Mouse (Mus musculus) frontal cortex, postnatal 25 days (tissue): ENCODE measurements around the gene Copg2.

ENCODE experiments used
- DNase-seq, 2 experiments: peaks; one replicate each; pipeline ENCODE4 v3.0.0; 2022; ENCODE audit warnings: low spot score in 2 of 2

Copg2 gene

GRCm38 (mm10) chr6:30734988-30735727 is 161.4 kb downstream of the Copg2 start:
- DNase-seq, result no peak

GRCm38 (mm10) chr6:30734465-30734864 is 162.1 kb downstream of the Copg2 start:
- no peak for DNase-seq

GRCm38 (mm10) chr6:30732571-30733130 is 163.9 kb downstream of the Copg2 start:
- DNase-seq, result no peak

- DNase-seq, result no peak
These were observed 166.2 kb downstream of the Copg2 start for GRCm38 (mm10) chr6:30730301-30730971.

DNA sequence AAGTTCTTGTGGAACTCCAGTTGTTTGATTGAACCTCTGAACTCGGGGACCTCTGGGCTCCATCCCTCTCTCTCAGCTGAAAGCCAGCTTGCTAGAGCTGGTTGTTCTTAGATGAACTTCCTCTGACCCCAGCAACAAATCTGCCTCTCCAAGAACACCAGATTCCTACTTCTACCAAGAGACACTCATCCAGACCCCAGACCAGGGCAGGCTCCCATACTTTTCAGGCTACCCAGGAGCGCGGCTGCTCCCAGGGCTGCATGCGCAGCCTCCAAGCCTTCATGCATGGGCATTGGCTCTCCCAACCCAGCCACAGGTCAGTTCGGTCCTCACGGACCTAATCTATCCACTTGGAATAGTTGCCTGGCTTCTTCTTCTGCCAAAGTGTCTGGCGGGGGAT is 173.3 kb downstream of the Copg2 start, which contains the start of gene Mest:
TSS of gene Mest (plus strand) at position 217 of the 400 bp plus-strand sequence.
- no peak for DNase-seq

GRCm38 (mm10) chr6:30722385-30723164 is 174.0 kb downstream of the Copg2 start:
- DNase-seq, result no peak

DNA sequence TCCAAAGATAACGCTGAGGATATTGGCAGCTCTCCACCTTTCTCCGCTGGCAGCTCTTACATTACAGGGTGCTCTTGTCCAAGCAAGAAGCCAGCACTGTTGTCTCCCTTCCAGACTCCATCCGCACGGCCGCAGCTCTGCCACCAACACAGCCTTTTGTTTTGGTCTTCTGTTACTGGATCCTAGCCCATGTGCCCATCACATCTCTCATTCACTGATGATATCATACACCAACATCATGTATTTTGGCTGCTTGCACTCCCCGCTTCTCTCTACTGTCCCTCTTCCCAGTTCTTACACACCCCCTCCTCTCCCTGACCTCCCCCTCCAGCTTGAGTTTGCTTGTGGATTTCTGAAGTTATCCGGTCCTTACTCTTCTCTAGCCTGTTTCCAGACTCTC is 179.8 kb downstream of the Copg2 start:
- DNase-seq, result no peak

- no peak for DNase-seq
These were observed 181.6 kb downstream of the Copg2 start for GRCm38 (mm10) chr6:30714891-30715471.

DNA sequence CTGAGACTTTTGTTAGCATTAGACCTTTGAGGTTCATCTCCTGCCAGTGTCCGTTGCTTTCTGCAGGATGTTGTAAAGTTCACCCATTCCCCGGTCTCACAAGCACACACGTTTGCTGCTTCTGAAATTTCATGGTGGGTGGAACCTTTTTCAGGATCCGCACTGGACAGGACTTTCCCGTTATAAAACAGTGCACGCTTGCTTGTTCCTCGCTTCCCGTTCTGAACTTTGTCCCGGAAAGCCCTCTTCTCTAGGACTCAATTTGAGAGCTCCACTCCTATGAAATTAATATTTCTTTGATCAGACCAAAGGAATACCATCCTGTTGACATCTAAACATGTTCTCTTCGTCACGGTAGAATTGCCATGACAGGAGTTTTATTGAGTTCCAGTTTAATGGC is 182.7 kb downstream of the Copg2 start:
- DNase-seq, result no peak

DNA sequence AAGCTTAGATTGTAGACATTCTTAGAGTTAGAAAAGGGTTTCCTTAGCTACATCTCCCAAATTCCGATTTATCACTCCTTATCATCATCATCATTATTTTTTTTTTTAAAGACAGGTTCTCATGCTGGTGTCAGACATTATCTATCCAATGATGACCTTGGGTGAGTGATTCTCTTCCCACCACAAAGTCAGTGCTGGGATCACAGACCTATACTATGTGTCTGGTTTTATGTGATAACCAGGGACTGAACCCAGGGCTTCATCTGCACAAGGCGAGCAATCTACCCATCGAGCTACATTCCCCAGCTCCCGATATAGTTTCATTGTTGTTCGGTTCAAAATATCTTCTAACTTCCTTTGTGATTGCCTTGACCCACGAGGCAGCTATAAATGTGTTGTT is 183.1 kb downstream of the Copg2 start:
- no peak for DNase-seq

- DNase-seq, result no peak
These were observed 184.1 kb downstream of the Copg2 start for GRCm38 (mm10) chr6:30712484-30712883.

GRCm38 (mm10) chr6:30711365-30711763 is 185.2 kb downstream of the Copg2 start:
- DNase-seq, result no peak

- no peak for DNase-seq
These were observed 185.9 kb downstream of the Copg2 start for GRCm38 (mm10) chr6:30710371-30711364.

GRCm38 (mm10) chr6:30709115-30709514 is 187.5 kb downstream of the Copg2 start:
- no peak for DNase-seq

- DNase-seq, result no peak
These were observed 192.5 kb downstream of the Copg2 start for GRCm38 (mm10) chr6:30703977-30704602.

- DNase-seq, result no peak
These were observed 193.1 kb downstream of the Copg2 start for GRCm38 (mm10) chr6:30703476-30703875.

DNA sequence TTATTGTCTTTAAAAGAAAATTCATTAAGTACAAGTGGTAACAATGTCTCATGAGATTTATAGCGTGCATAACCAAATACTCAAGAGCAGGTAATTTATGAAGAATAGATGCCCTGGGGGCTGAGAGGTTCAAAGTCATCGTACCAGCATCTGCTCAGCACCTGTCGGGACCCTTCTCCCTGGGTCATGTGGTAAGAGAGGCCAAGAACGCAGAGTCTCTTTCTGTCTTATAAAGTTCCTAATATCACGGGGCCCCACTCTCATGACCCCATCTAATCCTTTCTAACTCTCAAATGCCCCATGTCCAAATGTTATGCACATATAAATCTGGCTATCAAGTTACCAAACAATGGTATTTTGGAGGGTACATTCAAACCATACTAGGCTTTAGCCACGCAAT is 193.7 kb downstream of the Copg2 start:
- no peak for DNase-seq

- no peak for DNase-seq
These were observed 196.4 kb downstream of the Copg2 start for GRCm38 (mm10) chr6:30700182-30700581.

DNA sequence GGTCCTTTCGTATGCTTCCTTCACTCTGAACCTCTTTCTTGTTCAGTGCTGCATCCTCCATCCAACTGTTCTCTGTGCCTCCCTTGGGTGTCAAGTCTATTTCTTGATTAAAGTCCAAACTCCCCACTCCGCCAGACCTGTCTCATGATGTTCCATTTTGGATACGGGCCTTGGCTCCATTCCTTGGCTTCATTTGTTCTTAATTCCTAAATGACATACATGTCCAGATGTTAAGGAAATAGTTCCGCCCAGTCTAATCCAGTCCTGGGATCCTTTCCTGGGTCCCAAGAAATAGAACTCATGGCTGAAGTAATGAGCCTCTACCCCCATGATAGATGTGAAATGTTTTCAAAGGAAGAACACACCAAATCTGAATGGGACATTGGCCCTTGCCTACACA is 198.6 kb downstream of the Copg2 start:
- no peak for DNase-seq
